Mouse (Mus musculus) neural tube, embryonic 10.5 days (tissue): ENCODE results near the gene Lrmda.

Source experiments
- DNase-seq: peaks from one replicate; pipeline ENCODE4 v3.0.0-alpha.2; 2017; ENCODE audit warnings: low spot score; ENCODE audit errors: extremely low spot score

The Lrmda gene

GRCm38 (mm10) chr14:22090778-22091211, 71.3 kb downstream of the Lrmda start:
- no peak for DNase-seq

- DNase-seq: no peak
These were observed 71.8 kb downstream of the Lrmda start for GRCm38 (mm10) chr14:22091306-22091705.

GRCm38 (mm10) chr14:22093124-22093523, 73.6 kb downstream of the Lrmda start:
- no peak for DNase-seq

- DNase-seq: no peak
These were observed 82.7 kb downstream of the Lrmda start for GRCm38 (mm10) chr14:22101961-22102805.

GRCm38 (mm10) chr14:22105855-22106254, 86.3 kb downstream of the Lrmda start:
- DNase-seq: no peak

- DNase-seq: no peak
These were observed 87.3 kb downstream of the Lrmda start for GRCm38 (mm10) chr14:22106777-22107176.

GRCm38 (mm10) chr14:22109423-22109822, 89.9 kb downstream of the Lrmda start:
- DNase-seq: no peak

GRCm38 (mm10) chr14:22113463-22114361, 94.2 kb downstream of the Lrmda start:
- peak; percentile 20 for DNase-seq

- DNase-seq: peak; percentile 83
These were observed 95.3 kb downstream of the Lrmda start for GRCm38 (mm10) chr14:22114651-22115351.

- DNase-seq: peak; percentile 17
These were observed 98.6 kb downstream of the Lrmda start for GRCm38 (mm10) chr14:22118096-22118495.

- peak; percentile 13 for DNase-seq
These were observed 99.0 kb downstream of the Lrmda start for GRCm38 (mm10) chr14:22118512-22118911.

GRCm38 (mm10) chr14:22126276-22126675, 106.8 kb downstream of the Lrmda start:
- no peak for DNase-seq

GRCm38 (mm10) chr14:22126859-22127258, 107.3 kb downstream of the Lrmda start:
- DNase-seq: no peak

GRCm38 (mm10) chr14:22130950-22131585, 111.6 kb downstream of the Lrmda start:
- no peak for DNase-seq

GRCm38 (mm10) chr14:22139281-22139680, 119.8 kb downstream of the Lrmda start:
- DNase-seq: peak; percentile 9

- DNase-seq: peak; percentile 41
These were observed 124.5 kb downstream of the Lrmda start for GRCm38 (mm10) chr14:22144014-22144413.

- DNase-seq: peak; percentile 11
These were observed 126.4 kb downstream of the Lrmda start for GRCm38 (mm10) chr14:22145863-22146262.

- DNase-seq: peak; percentile 17
These were observed 127.1 kb downstream of the Lrmda start for GRCm38 (mm10) chr14:22146508-22147044.

- peak; percentile 39 for DNase-seq
These were observed 128.0 kb downstream of the Lrmda start for GRCm38 (mm10) chr14:22147341-22148024.

- peak; percentile 44 for DNase-seq
These were observed 133.2 kb downstream of the Lrmda start for GRCm38 (mm10) chr14:22152701-22153100.
